Mouse (Mus musculus): Measurements from ENCODE around the gene Rbm19. TPM values are rescaled to one million over a fixed set of nuclear protein-coding genes. Genes with fewer than 3 reads are reported as not detected.
A peak's percentile ranks its signal among the peaks of the same experiment; 100 is the strongest.

The Rbm19 gene
- total RNA-seq, 1 experiment from 2014 or later, result 25.0 TPM

GRCm38 (mm10) chr5:120167787-120168325 is 51.6 kb downstream of the Rbm19 start:
- peak; percentile 10 for DNase-seq

GRCm38 (mm10) chr5:120171865-120172728 is 55.8 kb downstream of the Rbm19 start:
- DNase-seq, result no peak

- DNase-seq, result no peak
These were observed 56.5 kb downstream of the Rbm19 start for GRCm38 (mm10) chr5:120172729-120173101.

- DNase-seq, result no peak
These were observed 58.1 kb downstream of the Rbm19 start for GRCm38 (mm10) chr5:120174317-120174716.

GRCm38 (mm10) chr5:120175217-120175616 is 59.0 kb downstream of the Rbm19 start:
- DNase-seq, result no peak

- no peak for DNase-seq
These were observed 60.2 kb downstream of the Rbm19 start for GRCm38 (mm10) chr5:120176246-120177065.

GRCm38 (mm10) chr5:120177066-120177340 is 60.7 kb downstream of the Rbm19 start:
- DNase-seq, result no peak

GRCm38 (mm10) chr5:120180102-120180501 is 63.8 kb downstream of the Rbm19 start:
- DNase-seq, result peak; percentile 64

GRCm38 (mm10) chr5:120181384-120181783 is 65.1 kb downstream of the Rbm19 start:
- DNase-seq, result no peak

GRCm38 (mm10) chr5:120183321-120183720 is 67.1 kb downstream of the Rbm19 start:
- no peak for DNase-seq

- no peak for DNase-seq
These were observed 67.5 kb downstream of the Rbm19 start for GRCm38 (mm10) chr5:120183790-120184189.

- no peak for DNase-seq
These were observed 69.7 kb downstream of the Rbm19 start for GRCm38 (mm10) chr5:120185949-120186348.

- no peak for DNase-seq
These were observed 72.3 kb downstream of the Rbm19 start for GRCm38 (mm10) chr5:120188541-120188940.

GRCm38 (mm10) chr5:120190001-120190582 is 73.8 kb downstream of the Rbm19 start:
- no peak for DNase-seq

GRCm38 (mm10) chr5:120191620-120192019 is 75.4 kb downstream of the Rbm19 start:
- DNase-seq, result no peak

- DNase-seq, result no peak
These were observed 78.2 kb downstream of the Rbm19 start for GRCm38 (mm10) chr5:120194309-120194941.

- no peak for DNase-seq
These were observed 78.7 kb downstream of the Rbm19 start for GRCm38 (mm10) chr5:120194948-120195347.

GRCm38 (mm10) chr5:120196879-120197278 is 80.6 kb downstream of the Rbm19 start:
- peak; percentile 47 for DNase-seq

- no peak for DNase-seq
These were observed 81.6 kb downstream of the Rbm19 start for GRCm38 (mm10) chr5:120197813-120198387.

- no peak for DNase-seq
These were observed 83.6 kb downstream of the Rbm19 start for GRCm38 (mm10) chr5:120199865-120200264.

GRCm38 (mm10) chr5:120204316-120204715 is 88.1 kb downstream of the Rbm19 start:
- DNase-seq, result no peak

Data from adrenal gland, postnatal 25 days (tissue).